Mouse (Mus musculus): ENCODE data around the gene Sidt1.

The Sidt1 gene

GRCm38 (mm10) chr16:44332861-44333284, at the start of gene Sidt1:
Gene Sidt1 (minus strand): TSS chr16:44333196.
- peak; percentile 69 for DNase-seq

GRCm38 (mm10) chr16:44381578-44381977, 48.6 kb upstream of the Sidt1 start:
- no peak for DNase-seq

GRCm38 (mm10) chr16:44380006-44380405, 47.0 kb upstream of the Sidt1 start:
- no peak for DNase-seq

- DNase-seq, result no peak
These were observed 42.5 kb upstream of the Sidt1 start for GRCm38 (mm10) chr16:44375459-44375858.

- no peak for DNase-seq
These were observed 32.5 kb upstream of the Sidt1 start for GRCm38 (mm10) chr16:44365522-44365921.

GRCm38 (mm10) chr16:44361921-44362890, 29.2 kb upstream of the Sidt1 start:
- peak; percentile 48 for DNase-seq

GRCm38 (mm10) chr16:44357571-44358268, 24.7 kb upstream of the Sidt1 start:
- DNase-seq, result no peak

GRCm38 (mm10) chr16:44356291-44356690, 23.3 kb upstream of the Sidt1 start:
- no peak for DNase-seq

- no peak for DNase-seq
These were observed 16.9 kb upstream of the Sidt1 start for GRCm38 (mm10) chr16:44349801-44350397.

GRCm38 (mm10) chr16:44347071-44347901, 14.3 kb upstream of the Sidt1 start, which contains the start of gene Spice1:
Gene Spice1 (plus strand): TSS chr16:44347121.
- DNase-seq, result peak; percentile 93

GRCm38 (mm10) chr16:44337541-44337940, 4.5 kb upstream of the Sidt1 start:
- no peak for DNase-seq

- peak; percentile 57 for DNase-seq
These were observed 768 bp downstream of the Sidt1 start for GRCm38 (mm10) chr16:44331995-44332860.

GRCm38 (mm10) chr16:44331671-44331994, 1.4 kb downstream of the Sidt1 start:
- peak; percentile 41 for DNase-seq

- peak; percentile 51 for DNase-seq
These were observed 1.8 kb downstream of the Sidt1 start for GRCm38 (mm10) chr16:44331154-44331553.

GRCm38 (mm10) chr16:44330657-44331056, 2.3 kb downstream of the Sidt1 start:
- DNase-seq, result peak; percentile 28

GRCm38 (mm10) chr16:44328644-44329043, 4.4 kb downstream of the Sidt1 start:
- DNase-seq, result no peak

GRCm38 (mm10) chr16:44320232-44320631, 12.8 kb downstream of the Sidt1 start:
- DNase-seq, result no peak

- no peak for DNase-seq
These were observed 16.6 kb downstream of the Sidt1 start for GRCm38 (mm10) chr16:44316350-44316749.

GRCm38 (mm10) chr16:44313422-44313821, 19.6 kb downstream of the Sidt1 start:
- no peak for DNase-seq

- DNase-seq, result no peak
These were observed 27.4 kb downstream of the Sidt1 start for GRCm38 (mm10) chr16:44305606-44306005.

GRCm38 (mm10) chr16:44303822-44304221, 29.2 kb downstream of the Sidt1 start:
- no peak for DNase-seq
